Mouse (Mus musculus): ENCODE measurements around the gene Letmd1. TPM values are rescaled to one million over a fixed set of nuclear protein-coding genes. Genes with fewer than 3 reads are reported as not detected.
A peak's percentile ranks its signal among the peaks of the same experiment; 100 is the strongest.

Gene Letmd1
- 41.7 and 45.7 TPM in 2 replicates for polyA plus RNA-seq (2012; ENCODE audit: insufficient read depth, insufficient read length, missing spikeins)

DNA sequence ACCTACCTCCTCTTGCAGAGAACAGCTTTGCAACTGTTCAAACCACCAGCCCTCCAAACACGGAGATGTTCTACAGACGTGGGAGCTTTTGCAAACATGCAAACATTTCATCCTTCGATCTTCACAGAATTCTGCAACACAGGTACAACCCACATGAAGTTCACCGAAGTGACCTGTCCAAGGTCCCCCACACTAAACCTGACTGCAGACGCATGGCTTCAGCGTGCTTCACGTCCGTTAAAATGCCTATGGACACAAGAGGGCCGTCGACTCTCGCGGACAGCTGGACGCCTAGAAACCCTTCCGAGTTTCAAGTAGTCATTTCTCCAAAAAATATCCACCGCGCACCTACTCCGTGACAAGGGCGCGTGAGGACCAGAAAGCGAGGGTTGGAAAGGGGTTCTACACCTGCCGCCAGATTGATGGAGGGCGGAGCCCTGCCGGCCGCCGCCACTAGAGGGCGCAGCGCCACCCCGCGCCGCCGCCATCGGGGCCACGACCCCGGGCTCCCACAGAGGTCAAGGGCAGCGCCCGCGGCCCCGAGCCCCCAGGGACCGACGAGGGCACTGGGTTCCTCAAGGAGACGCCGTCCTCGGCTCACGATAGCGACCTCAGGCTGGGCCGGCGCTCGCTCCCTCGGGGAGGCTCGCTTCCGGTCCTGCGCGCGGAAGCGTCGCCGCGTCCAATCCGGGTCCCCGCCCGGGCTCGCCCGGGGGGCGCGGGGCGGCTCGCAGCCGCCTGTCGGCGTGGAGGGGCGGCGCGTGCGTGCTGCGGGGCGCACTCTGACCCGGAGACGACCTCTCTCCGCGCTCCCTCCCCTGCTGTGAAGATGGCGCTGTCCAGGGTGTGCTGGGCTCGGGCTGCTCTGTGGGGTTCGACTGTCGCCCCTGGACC lies at the start of gene Letmd1:
TSS of gene Letmd1 (plus strand) at position 729 of the 894 bp plus-strand sequence.
- H3K4me3 ChIP-seq (ENCODE audit: insufficient read depth, low read length) = peak within 1 kb of the TSS; percentile 84
- H3K27ac ChIP-seq (ENCODE audit: insufficient read depth, low read depth, low read length) = peak within 1 kb of the TSS; percentile 73
- TF ChIP-seq POLR2A (IDR thresholded peaks at IDR 0.05; ENCODE audit: borderline replicate concordance, low read depth, low read length) = peak; percentile 25; the same call in 1 of the 2 replicates
- peak; percentile 95 for TF ChIP-seq CTCF (IDR thresholded peaks at IDR 0.05; ENCODE audit: low read depth, low read length)
- H3K4me1 ChIP-seq (ENCODE audit: control insufficient read depth, insufficient read depth, low read length) = peaks cover 10% of the 10 kb centered on the region

DNA sequence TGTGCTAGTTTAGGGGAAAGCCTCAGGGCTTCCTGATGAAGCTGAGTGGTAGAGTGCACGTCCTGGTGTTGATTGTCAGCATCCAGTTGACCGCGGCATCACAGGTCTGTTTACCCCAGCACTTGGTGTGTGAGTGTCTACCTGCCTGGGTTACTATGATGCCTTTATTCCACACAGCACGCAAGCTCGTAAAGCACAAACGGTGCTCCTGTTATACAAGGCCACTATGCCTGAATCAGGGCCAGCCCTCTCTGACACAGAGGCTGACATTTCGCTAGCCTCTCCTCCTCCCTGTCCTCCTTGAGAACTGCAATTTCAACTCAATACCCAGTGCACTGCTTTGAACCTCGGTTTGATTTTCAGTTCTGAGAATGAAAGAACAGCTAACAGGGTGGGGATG lies 49.5 kb upstream of the Letmd1 start:
- no peak overlapping the region; the same call in 1 of the 2 replicates for H3K4me3 ChIP-seq (ENCODE audit: insufficient read depth, low read length)
- no peak for TF ChIP-seq POLR2A (IDR thresholded peaks at IDR 0.05; ENCODE audit: borderline replicate concordance, low read depth, low read length)
- peaks cover 59% of the 10 kb centered on the region for H3K4me1 ChIP-seq (ENCODE audit: control insufficient read depth, insufficient read depth, low read length)
- H3K27ac ChIP-seq (ENCODE audit: insufficient read depth, low read depth, low read length) = peak overlapping the region; percentile 90

DNA sequence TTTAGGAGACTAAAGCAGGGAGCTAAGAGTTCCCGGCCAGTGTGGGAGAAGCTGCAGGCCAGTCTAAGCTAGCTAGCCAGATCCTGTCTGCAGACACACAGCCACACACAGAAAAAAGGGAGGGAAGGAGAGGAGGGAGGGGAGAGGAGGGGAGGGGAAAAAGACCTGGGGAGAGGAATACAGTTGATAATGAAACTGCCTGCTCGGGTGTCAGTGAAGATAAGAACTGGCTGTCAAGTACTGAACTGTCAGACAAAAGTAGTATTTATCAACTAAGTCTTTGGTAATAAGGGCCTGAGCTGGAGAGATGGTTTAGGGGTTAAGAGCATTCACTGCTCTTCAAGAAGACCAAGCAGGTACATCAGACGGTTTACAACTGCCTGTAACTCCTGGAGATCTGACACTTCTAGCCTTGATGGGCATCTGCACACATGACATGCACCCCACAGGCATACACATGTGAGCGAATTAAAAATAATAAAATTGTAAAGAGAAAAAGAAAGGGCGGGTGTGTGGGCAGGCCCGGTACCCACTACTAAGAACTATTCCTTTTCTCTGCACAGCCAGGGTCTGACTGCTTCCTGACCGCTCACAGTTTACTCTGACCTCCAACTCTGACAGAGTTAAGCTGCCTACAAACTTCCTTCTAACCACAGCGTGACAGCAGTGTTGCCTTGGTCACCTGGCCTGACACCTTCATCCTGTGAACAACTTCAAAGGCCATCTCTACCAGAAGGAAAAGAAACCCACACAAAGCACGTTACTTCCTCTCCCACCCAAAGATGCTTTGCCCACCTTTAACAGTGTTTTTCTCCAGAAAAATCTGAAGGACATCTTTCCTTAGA lies 48.7 kb upstream of the Letmd1 start:
- no peak for TF ChIP-seq CTCF (IDR thresholded peaks at IDR 0.05; ENCODE audit: low read depth, low read length)
- Histone ChIP-seq H3K4me1 (ENCODE audit: control insufficient read depth, insufficient read depth, low read length) (peaks cover 52% of the 10 kb centered on the region), H3K27ac (ENCODE audit: insufficient read depth, low read depth, low read length) (peak overlapping the region; percentile 90), H3K4me3 (ENCODE audit: insufficient read depth, low read length) (peak overlapping the region; percentile 7; the same call in 1 of the 2 replicates)

DNA sequence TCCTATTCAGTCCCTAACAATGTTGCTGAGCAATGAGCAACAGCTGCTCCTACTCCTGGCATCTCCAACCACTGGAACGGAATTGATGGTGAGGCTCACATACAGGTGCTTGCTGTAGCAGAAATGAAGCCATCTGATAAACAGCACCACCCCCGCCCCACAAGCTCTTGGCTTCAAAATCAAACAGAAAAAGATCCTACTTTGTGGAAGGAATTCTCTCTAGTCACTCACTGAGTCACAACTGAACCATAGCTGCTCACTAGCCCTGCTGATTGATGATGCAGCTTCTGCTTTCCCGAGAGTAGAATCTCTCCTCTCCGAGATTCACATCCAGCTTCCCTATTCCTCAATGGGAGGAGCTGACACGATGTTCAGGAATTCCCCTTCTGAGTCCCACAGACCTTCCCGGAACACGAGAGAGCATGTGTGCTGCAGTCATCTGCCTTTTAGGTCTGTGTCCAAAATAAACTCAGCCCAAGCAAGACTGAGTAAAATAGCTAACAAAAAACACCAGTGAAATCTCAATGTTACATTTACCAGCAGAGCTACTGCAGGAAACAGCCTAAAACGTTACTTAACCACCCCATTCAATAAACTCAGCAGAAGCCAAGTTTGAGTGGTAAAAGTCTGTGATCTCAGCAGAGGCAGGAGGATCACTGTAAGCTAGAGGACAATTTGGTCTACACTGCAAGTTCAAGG lies 47.6 kb upstream of the Letmd1 start:
- Histone ChIP-seq H3K4me1 (ENCODE audit: control insufficient read depth, insufficient read depth, low read length) (peaks cover 46% of the 10 kb centered on the region), H3K27ac (ENCODE audit: insufficient read depth, low read depth, low read length) (peak overlapping the region; percentile 92), H3K4me3 (ENCODE audit: insufficient read depth, low read length) (peak overlapping the region; percentile 72)
- TF ChIP-seq POLR2A (IDR thresholded peaks at IDR 0.05; ENCODE audit: borderline replicate concordance, low read depth, low read length) (no peak), CTCF (IDR thresholded peaks at IDR 0.05; ENCODE audit: low read depth, low read length) (no peak)

DNA sequence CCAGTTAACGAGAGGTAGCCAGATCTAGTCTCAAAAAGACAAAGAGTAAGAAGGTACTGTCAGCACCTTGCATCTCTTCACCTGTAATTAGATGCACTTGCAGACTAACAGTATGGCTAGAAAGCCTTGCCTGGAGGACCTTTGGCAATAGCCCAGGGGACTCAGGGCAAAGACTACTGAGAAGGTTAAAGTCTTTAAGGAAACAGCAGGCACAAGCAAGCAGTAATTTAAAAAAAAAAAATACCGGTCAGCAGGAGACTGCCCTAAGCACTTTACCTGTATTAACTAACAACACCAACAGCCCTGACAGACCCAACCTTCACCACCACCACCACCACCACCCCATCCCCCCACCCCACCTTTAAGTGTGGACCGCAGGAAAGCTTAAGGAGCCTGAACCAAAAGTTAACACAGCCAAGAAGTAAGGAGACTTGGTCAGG lies 47.0 kb upstream of the Letmd1 start, which contains the start of gene Gm5475:
TSS of gene Gm5475 (plus strand) at position 390 of the 440 bp plus-strand sequence.
- Histone ChIP-seq H3K4me3 (ENCODE audit: insufficient read depth, low read length) (peak within 1 kb of the TSS; percentile 72), H3K27ac (ENCODE audit: insufficient read depth, low read depth, low read length) (peak within 1 kb of the TSS; percentile 92), H3K4me1 (ENCODE audit: control insufficient read depth, insufficient read depth, low read length) (peaks cover 40% of the 10 kb centered on the region)

DNA sequence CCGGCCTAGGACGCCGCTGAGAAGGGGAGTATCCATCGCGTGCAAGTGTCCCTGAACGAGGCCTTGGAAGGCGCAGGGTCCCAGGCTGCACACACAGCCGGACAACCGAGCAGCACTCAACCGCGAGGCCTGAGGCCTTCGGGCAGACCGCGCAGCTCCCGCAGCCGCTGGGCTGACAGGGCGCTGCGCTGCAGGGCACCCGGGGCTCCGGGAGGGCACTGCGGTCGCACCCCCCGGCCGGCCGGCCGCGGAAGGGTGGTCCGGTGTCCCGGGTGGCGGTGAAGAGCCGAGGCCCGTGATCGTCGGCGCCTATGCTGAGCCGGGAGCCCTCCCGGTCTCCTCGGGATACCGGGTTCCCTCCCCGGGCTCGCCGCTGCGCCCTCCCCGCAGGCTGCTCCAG lies 46.3 kb upstream of the Letmd1 start:
- H3K4me3 ChIP-seq (ENCODE audit: insufficient read depth, low read length) = peak overlapping the region; percentile 72
- H3K27ac ChIP-seq (ENCODE audit: insufficient read depth, low read depth, low read length) = peak overlapping the region; percentile 92
- no peak for TF ChIP-seq CTCF (IDR thresholded peaks at IDR 0.05; ENCODE audit: low read depth, low read length)
- no peak for TF ChIP-seq POLR2A (IDR thresholded peaks at IDR 0.05; ENCODE audit: borderline replicate concordance, low read depth, low read length)
- peaks cover 35% of the 10 kb centered on the region for H3K4me1 ChIP-seq (ENCODE audit: control insufficient read depth, insufficient read depth, low read length)

DNA sequence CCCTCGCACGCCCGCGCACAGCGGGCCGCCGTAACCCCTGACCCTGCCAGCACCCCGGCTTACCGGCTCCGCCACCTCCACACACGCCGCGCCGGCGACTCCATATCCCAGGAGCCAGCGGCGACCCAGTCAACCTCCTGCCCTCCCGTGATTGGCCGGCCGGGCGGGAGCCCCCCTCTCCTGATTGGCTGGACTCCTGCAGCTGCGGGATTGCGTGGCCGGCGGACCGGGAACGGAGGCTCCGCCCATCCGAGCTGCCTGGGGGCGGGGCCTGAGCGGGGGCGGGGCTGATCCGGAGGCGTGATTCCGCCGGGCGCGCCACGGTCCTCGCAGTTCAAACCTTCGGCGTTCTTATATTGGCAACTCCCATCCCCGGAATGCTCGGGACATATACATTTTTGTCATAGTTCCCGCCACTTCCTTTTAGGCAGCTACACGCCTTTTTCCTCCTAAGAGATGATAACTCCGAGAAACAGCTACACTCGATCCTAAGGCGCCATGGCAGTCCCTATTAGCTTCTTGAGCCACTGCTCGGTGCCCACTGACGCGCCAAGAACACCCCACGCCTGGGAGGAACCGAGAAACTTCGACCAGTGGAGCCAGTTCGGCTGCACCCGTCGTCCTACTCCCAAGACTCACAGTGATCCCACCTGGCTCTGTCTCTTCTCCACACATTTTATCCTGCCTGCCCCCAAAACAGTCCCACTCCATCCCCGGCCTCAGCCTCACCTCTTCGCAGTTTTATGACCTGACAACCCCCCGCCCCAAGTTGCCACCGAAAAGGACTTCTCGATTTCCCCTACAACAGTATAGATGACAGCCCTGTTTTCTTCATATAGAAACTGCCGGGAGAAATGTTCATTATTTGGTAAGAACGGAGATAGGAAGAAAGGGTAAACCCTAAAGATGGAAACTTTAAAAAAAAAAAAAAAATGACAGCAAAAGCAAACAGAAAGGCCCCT lies 45.6 kb upstream of the Letmd1 start:
- H3K27ac ChIP-seq (ENCODE audit: insufficient read depth, low read depth, low read length) = peak overlapping the region; percentile 92
- peaks cover 28% of the 10 kb centered on the region for H3K4me1 ChIP-seq (ENCODE audit: control insufficient read depth, insufficient read depth, low read length)

DNA sequence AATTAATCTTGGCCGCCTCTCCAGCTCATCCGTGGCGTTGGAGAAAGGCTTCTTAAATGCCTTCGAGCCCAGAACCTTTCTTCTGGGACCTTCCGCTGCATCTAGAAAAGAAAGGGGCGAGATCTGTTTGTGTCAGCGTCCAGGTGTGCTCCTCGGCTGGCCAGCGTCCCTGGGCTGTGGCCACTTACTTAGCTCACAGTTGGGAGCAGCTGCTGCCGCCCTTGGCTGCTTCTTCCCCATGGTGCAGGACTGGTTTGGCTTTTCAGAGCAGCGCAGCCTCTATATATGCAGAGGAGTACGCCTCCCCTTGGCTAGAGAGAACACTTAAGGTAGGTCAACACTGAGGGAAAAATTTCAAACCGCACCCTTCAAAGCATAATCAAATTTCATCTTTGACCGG lies 44.9 kb upstream of the Letmd1 start:
- TF ChIP-seq CTCF (IDR thresholded peaks at IDR 0.05; ENCODE audit: low read depth, low read length) (no peak), POLR2A (IDR thresholded peaks at IDR 0.05; ENCODE audit: borderline replicate concordance, low read depth, low read length) (no peak)
- Histone ChIP-seq H3K27ac (ENCODE audit: insufficient read depth, low read depth, low read length) (no peak overlapping the region), H3K4me1 (ENCODE audit: control insufficient read depth, insufficient read depth, low read length) (peaks cover 24% of the 10 kb centered on the region), H3K4me3 (ENCODE audit: insufficient read depth, low read length) (peak overlapping the region; percentile 70)

More for the DNA sequence above, 45.6 kb upstream of the Letmd1 start:
- peak overlapping the region; percentile 72 for H3K4me3 ChIP-seq (ENCODE audit: insufficient read depth, low read length)
- TF ChIP-seq CTCF (IDR thresholded peaks at IDR 0.05; ENCODE audit: low read depth, low read length) = no peak
- peak; percentile 85; the same call in 1 of the 2 replicates for TF ChIP-seq POLR2A (IDR thresholded peaks at IDR 0.05; ENCODE audit: borderline replicate concordance, low read depth, low read length)
